Mouse (Mus musculus) gastrocnemius, adult 18-20 months (tissue): ENCODE measurements around the gene Cox19. TPM values are rescaled to one million over a fixed set of nuclear protein-coding genes. Genes with fewer than 3 reads are reported as not detected.
"Not testable (repeated sequence)": the region's sequence is repeated elsewhere in the genome, so short reads cannot be mapped to it uniquely, and the experiment has no call there.

Source experiments
- DNase-seq: peaks from one replicate; pipeline ENCODE4 v3.0.0; 2021; ENCODE audit warnings: low spot score
- long read RNA-seq, 2 experiments: library from polyadenylated mRNA; stranded (forward); transcript quantifications; one replicate each; pipeline ENCODE4 v2.0.0; 2021
- total RNA-seq, 2 experiments: library from RNA; stranded (reverse); gene quantifications; 2 replicates each; pipeline ENCODE4 v1.2.3; 2021

The Cox19 gene
- 10 to 100 TPM; 55.0 to 68.4 TPM for total RNA-seq
- long read RNA-seq, experiment 1, transcript Cox19-201 (3 exons, 2,461 nt), result major isoform, 22 of 30 reads
- long read RNA-seq, experiment 1, partial matches to known transcripts, result 2 of 30 reads
- long read RNA-seq, experiment 1, other reads (novel, unspliced or antisense), result 6 of 30 reads
- long read RNA-seq, experiment 2, transcript Cox19-201 (3 exons, 2,461 nt), result major isoform, 18 of 31 reads
- long read RNA-seq, experiment 2, partial matches to known transcripts, result 0 of 31 reads
- long read RNA-seq, experiment 2, other reads (novel, unspliced or antisense), result 12 of 31 reads

DNA sequence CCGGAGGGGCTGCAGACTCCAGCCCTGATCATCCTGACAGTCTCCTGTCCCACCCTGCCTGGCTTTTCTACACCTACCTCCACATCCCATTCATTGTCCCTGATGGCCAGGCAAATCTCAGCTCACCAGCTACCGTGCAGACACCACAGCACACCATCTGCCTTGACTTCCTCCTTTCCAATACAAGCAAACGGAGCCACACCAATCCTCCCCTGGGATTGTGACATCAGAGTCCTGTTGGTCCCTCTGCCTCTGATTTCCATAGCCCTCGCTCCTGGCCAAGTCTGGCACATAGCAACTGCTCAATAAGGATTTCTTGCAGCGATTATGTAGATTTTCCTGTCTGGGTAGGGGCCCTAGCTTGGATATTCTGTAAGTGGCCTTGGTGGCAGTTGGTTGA is at the start of gene Cox19:
Gene Cox19 (minus strand): TSS at position 285 of the 400 bp plus-strand sequence.
- no peak for DNase-seq

DNA sequence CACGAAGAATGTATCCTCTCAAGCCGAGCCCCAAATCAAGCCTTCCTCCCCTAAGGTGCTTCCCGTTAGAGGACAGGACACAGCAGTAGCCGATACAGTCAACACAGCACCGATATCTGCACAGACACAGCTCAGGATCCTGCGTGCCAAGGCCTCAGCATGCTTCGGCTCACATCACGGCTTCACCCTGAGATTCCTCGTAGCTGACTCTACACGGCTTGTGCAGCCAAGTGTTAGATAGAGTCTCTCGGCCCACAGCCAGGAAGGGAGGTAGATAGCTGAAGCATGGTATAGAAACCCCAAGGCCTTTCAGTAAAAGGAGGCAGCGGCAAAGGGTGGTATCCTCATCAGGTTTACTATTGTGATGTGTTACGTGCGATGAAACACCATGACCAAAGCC is 48.8 kb upstream of the Cox19 start:
- no peak for DNase-seq

DNA sequence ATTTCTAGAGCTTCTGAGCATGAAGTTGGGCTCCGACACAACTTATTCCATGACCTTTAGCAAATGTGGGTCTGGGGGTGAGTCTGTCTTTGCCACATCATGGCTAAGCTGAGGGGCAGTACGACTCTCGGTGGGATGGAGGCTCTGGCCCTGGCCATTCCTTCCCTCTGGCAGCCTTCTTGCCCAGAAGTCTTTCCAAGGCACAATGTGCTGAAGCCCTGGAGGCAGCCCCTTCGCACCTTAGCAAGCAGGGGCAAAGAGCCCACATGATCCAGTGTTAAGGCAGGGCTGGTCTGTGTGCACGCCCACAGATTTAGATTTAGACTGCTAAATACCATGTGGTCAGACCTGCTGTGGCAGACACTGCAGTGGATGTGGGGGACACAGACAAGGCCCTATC is 47.6 kb upstream of the Cox19 start:
- DNase-seq, result no peak

DNA sequence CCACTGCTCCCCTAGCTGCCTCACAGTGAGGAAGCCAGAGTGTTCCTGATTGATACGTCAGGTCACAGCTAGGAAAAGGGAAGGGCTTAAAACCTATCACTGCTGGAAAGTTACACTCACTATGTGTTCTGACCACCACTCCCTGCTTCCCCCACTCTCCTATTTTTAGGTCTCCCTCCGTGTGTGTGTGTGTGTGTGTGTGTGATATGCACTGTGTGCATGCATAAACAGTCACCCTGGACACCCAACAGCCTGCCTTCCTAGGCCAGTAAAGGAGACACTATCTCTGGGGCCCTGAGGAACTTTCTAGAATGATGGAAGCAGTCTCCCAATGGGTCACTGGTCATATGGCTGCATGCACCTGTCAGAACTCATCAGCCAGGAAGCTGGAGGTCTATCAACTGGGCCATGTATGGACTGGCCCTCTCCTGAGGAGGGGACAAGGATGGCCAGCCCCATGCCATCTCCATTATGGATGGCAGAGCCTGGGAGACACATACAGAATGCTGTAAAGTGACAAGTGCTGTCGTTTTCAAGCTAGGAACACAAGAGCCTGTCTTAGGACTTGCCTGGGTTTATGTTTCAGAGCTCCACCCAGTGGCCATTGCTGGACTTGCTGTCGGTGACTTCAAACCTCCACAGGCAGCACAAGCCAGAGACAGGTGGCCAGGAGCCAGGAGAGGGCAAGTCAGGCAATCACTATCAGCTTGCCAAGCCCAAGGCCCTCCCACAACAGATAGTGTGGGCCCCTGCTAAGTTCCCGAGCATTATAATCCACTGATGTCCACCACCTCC is 46.9 kb upstream of the Cox19 start:
- peak; percentile 95 for DNase-seq

DNA sequence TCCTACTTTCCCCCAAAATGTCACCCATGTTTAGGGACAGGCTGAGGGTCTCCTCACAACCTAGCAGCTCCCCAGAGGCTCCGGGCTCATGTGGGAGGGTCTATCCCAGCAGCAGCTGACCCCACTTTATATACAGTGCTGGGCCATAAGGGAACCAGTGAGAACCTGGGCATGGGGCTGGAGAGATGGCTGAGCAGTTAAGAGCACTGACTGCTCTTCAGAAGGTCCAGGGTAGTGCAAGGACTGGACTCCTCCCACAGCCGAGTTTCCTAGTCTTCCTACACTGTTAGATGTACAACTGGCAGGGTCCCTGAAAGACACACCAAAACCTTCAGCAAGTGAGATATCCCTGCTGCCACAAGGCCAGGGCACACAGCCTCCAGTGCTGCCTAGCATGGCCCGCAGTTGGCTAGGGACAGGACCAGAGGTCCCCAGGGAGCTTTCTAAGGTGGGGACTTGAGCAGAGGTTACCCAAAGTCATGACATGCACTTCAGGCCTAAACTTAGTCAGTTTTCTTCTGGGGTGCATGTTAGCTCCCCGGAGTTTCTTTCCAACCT is 46.2 kb upstream of the Cox19 start:
- DNase-seq, result no peak

DNA sequence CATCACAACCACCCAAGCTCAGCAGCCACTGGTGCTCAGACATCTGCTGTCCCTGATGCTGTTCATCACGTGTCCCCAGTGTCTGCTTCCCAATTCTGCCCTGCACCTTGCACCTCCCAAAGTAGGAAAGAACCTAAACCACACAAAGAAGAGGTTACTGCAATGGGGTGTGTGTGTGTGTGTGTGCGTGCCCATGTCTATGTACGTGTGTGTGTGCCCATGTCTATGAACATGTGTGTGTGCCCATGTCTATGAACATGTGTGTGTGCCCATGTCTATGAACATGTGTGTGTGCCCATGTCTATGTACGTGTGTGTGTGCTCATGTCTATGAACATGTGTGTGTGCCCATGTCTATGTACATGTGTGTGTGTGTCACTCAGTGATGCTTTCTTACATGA is 44.3 kb upstream of the Cox19 start:
- DNase-seq, result no peak

DNA sequence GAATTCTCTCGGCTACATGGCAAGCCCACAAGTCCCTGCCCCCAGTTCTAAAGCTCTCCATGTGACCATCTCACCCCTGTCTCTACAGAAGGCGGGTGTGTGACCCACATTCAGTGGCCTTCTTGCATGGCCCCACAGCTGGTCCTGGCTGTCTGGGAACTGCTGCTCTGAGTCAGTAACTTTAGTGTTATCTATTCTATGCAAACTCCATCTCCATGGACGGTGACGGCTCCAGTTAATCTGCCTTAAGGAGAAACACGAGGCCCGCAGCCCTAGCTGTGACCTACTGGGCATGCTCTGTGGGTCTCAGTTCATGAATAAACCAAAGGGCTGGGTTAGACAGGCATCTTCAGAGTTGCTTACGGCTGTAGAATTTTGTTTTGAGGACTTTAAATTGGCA is 43.2 kb upstream of the Cox19 start:
- peak; percentile 25 for DNase-seq

DNA sequence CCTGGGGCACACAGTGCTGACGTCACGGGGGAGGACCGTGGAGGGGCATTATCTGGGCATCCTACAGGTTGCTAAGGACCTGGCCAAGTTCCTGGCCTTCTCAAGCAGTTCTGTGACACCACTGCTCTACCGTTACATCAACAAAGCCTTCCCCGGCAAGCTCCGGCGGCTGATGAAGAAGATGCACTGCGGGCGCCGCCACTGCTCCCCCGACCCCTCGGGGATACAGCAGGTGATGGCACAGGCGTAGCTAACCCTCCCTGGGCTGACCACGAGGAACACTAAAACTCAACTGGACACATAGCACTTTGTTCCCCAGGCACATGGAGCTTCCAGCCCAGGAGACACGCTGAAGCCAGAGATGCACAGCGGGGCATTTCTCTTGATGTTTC is 42.0 kb upstream of the Cox19 start:
- DNase-seq, result no peak

DNA sequence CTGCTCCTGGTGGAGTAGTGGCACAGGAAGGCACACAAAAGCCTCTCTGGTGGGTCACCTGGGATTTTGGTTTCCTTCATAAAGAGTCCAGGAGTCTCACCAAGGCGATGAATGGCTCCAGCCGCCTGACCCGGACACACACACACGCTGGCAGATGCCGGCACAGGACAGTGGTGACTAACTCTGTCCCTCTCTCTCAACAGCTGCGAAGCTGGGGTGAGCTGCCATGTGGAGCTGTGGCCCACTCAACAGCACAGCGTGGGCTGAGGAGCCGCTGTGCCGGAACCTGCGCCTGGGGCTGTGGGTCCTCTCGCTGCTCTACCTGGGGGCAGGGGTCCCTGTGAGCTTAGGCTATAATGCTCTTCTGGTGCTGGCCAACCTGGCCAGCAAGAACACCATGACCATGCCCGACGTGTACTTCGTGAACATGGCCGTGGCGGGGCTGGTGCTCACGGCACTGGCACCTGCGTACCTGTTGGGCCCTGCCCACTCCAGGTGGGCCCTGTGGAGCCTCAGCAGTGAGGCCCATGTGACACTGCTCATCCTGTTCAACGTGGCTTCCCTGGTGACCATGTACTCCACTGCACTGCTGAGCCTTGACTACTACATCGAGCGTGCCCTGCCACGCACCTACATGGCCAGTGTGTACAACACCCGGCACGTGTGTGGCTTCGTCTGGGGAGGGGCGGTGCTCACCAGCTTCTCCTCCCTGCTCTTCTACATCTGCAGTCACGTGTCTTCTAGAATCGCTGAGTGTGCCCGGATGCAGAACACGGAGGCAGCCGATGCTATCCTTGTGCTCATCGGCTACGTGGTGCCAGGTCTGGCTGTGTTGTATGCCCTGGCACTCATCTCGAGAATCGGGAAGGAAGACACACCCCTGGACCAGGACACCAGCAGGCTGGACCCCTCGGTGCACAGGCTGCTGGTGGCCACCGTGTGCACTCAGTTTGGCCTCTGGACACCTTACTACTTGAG is 41.3 kb upstream of the Cox19 start:
- DNase-seq, result peak; percentile 8

DNA sequence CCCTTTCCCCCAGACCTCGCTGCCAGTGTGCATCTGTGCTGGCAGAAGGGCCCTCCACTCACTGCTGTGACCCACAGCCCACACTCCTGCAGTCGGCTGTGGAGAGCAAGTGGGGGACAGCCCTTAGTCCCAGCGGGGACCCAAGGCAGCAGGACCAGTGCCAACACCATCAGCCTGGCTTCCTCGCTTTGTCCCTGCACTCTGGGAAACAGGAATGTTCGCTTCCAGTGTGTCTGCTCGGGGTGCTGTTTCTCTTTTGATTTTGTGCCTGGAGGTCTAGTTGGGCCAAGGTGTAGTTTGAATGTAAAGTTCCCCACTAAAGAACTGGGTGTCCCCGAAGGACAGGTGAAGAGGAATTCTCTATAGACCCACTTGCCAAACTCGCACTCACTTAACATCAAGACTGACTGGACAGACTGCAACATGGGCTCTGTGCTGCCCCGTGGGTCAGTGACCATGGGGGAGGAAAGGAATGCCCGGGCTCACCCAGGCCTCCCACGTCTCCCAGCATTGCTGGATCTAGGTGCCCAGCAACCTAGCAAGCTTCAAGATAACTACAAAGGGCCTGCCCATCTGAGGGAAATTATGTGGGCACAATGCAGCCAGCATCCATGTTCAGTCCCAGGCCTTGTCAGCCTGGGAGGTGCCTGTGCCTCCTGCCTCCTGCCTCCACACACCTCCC is 40.2 kb upstream of the Cox19 start:
- DNase-seq, result peak; percentile 24

DNA sequence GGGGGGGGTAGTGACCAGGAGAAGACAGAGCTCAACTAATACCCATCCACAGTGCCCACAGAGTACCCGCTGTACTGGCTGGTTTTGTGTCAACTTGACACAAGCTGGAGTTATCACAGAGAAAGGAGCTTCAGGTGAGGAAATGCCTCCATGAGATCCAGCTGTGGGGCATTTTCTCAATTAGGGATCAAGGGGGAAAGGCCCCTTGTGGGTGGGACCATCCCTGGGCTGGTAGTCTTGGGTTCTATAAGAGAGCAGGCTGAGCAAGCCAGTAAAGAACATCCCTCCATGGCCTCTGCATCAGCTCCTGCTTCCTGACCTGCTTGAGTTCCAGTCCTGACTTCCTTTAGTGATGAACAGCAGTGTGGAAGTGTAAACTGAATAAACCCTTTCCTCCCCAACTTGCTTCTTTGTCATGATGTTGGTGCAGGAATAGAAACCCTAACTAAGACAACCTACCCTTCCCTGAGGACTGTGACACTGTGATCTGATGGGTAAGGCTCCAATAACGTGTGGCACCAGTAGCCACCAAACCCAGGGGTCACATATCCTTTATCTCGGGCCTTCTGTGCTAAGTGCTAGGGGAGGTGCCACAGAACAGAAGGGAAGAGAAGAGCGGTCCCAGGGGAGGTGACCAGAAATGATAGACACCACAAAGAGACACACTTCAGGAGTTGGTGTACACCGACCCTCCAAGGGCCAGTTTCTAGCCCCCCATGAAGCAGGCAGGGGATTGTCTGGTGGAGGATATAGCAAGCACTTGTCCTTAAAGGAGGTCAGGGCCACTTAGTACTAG is 39.3 kb upstream of the Cox19 start:
- not testable (repeated sequence) for DNase-seq

DNA sequence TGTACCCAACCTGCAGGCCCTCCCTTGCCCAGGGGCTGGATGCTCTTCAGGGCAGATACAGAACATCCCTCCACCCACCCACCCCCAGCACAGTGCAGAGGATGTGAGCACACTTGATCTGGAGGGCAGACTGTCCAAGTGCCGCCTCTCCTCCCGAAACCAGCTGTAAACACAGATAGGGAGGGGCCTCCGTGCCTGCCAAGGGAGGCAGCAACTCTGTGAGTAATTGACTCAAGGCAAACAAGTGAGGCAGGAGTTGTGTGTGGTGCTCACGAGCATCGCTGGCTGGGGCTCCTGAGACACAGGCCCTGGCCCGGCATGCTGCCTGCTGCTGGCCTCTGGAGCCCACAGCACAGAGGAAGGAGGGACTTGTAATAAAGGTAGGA is 38.5 kb upstream of the Cox19 start:
- peak; percentile 84 for DNase-seq

DNA sequence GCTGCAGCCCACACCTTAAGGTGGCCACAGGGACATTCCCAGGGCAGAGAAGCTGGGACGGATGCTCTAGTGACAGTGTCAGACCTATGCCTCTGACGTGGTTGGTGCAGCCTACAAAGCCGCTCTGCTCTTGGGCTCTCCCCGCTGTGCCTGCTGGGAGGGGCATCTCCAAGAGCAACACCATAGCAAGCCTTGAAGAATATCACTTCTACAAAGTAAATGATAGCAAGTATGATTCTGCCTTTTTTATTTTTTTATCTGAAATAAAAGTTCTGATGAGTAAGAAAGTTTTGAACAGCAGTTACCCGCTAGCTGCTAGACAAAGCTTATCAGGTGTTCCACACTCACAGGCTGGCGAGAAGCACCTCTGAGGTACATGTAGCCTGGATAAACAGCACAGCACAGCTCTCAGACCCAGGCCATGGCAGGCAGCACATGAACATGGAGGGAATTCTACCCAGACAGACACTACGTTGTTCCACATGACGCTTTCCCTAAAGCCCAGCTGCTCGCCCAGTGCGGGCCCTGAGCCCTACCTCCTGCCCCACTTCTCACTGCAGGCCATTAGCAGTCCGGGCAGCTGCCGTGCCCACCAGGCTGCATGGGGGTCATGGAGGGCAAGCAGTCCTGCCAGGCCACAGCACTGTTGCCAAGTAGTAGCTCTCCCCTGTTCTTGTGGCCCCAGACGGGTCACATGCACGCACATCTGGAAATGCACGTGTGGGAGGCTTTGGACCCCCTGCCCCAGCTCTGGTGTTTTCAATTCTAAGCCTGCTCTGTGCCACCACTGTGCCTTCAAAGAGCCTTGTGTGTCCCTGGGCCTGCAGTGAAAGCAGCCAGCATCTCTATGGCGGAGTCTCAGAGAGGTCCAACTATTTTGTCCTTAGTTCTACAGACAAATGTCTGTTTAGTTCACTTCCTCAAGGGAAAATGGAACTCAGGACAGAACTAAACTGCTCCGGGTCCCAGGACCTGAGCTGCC is 37.8 kb upstream of the Cox19 start:
- DNase-seq, result peak; percentile 50

DNA sequence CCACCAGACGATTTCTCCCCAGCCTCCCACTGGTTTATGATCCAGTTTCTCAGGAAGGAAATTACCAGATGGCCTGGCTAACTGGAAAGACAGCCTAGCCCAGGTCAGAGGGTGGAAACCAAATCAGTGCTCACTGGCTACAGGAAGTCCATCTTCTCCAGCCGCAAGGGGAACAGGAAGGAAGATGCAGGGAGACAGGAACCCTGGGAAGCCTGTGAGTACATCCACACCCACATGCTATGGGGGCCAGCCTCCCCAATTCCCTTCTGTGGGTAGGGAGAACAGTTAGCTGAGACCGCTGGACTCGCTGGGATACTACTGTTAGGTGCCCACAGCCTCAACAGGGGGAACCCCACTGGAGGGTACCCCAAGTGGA is 37.0 kb upstream of the Cox19 start:
- no peak for DNase-seq

DNA sequence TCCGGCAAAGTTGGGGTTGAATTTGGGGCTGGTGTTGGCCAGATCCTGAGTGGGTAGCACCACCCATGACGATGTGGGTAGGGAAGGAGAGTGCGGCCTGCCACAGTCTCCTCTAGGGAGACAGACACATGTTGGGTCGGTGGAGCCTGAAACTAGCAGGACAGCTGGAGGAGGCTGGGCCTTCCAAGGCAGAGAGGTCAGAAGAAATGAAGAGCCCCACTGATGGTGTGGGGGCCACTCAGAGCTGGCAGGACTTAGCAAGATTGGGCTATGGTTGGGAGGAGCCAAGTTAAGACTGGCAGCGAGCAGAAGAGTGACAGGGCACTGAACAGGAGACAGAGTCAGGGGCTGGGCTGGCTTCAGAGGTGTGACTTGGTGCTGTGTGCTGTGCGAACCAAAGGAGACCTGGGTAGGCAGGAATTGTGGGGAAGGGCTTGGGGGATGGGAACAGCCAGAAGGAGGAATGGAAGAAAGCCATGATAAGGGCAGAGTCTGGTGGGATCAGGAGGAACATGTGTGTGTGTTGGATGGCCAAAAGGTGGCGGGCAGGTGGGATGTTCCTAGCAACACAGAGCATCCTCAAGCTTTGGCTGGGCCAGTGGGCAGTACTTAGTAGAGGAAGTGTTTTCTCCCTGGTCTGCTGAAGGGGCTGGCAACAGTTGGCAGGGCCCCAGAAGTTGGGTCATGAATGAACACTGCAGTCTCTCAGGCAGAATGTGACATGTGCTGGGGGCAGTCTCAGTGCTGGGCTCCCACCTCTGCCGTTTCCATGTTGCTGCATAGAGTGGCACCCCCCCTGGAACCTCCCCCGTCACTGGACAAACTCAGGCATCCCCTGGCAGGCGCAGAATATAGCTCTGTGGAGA is 36.3 kb upstream of the Cox19 start:
- DNase-seq, result peak; percentile 28

DNA sequence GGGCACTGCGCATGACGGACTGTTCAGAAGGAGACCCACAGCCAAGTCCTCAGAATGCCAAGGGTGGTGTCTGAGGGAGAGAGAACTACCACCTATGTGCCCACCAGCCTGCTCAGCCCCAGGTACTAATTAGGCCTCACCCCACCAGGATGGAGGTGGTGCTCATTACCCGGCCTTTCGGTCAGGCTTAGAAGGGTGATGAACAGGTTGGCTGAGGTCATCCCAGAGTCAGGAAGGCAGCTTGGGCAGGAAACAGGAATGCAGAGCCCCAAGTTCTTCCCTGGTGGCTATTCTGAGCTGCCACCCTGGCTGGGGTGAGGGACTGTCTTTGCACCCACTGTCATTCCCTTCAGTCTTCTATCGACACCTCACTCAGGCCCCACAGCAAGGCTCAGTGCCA is 34.8 kb upstream of the Cox19 start:
- no peak for DNase-seq

DNA sequence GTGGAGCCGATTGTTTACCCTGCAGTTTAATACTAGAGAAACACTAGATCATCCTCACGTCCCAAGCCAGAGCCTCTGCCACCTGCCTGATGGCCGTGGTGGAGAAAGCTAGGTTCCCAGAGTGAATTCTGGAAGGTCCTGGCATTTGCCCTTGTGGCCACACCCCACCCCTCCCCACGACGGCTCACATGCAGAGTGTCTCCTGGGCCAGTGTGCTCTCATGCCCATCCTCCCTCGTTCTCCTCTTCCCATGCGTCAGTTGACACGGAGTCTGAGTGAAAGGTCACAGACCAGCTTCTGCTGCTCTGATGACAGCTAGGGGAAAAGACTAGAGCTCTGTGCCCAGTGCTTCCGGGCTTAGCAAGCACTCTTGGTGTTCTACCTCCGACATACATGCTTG is 33.3 kb upstream of the Cox19 start:
- DNase-seq, result peak; percentile 87

DNA sequence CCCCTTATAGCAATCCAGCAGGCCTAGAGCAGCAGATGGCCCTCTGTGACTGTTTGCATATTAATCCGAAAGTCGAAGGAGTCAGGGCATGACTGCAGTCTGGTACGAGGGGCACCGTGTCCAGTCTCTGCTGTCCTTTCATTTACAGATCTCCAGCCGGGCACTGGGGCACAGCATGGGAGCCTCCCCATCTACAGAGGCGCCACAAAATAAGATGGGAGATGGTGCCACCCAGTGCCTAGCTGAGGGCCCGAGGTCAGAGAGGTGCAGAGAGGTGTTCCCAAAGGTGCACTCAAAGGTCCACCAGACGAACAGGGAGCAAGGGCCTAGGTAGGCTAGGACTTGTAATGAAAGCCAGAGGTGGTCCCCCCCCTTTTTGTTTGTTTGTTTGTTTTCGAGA is 32.0 kb upstream of the Cox19 start:
- DNase-seq, result no peak
